Mouse (Mus musculus): ENCODE measurements around the gene Tsc22d1.

Gene Tsc22d1

GRCm38 (mm10) chr14:76488101-76489044 lies 73.6 kb downstream of the Tsc22d1 start:
- no peak for DNase-seq

DNA sequence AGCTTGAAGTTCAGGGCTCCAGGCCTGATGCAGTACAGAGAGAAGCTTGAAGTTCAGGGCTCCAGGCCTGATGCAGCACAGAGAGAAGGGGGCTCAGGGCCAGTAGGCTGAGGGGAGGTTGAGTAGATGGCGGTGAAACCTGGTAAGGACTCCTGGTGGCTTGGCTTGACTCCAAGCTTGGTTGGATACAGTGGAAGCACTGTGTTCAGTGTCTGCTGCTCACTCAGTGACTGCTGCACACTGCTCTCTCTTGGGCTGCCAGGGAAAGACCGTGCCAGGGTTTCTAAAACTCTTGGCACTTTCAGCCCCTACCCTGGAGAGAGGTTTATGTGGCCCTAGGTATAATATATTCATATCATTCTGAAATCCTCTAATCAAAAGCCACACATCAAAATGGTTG lies 74.4 kb downstream of the Tsc22d1 start:
- DNase-seq = no peak

DNA sequence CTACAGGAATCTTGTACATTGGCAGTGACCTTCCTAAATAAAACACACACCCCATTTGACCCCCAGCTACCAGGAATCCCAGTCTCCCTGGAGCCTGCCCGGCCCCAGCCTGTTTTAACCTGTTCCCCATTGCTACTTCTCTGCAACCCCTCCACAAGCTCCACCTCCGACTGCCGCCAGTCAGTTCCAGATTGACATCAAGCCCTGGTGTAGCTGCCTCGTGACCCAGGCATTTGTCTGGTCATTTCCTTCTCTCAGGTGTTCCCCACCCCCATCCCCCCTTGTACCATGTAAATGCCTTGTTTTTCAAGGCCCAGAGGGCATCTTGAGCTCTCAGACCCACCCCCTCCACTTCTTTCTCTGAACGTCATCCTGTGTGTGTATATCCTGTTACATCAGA lies 80.3 kb downstream of the Tsc22d1 start:
- DNase-seq = no peak

DNA sequence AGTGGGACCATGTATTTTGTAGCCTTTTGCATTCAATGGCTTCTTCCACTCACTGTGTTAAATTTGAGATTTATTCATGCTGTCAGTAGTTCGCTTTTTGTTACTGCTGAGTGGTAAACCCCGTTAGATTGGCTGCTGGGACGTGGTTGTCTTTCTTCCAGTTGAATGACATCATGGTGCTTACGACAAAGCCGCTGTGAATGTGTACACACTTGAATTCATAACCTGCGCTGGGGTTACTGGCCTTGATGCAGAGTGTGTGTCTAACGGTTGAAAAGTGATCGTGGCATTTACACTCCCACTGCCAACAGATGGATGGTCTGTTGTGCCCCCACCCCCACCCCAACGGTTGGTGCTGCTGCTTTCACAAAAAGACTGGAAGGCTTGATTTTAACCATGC lies 82.4 kb downstream of the Tsc22d1 start:
- no peak for DNase-seq

DNA sequence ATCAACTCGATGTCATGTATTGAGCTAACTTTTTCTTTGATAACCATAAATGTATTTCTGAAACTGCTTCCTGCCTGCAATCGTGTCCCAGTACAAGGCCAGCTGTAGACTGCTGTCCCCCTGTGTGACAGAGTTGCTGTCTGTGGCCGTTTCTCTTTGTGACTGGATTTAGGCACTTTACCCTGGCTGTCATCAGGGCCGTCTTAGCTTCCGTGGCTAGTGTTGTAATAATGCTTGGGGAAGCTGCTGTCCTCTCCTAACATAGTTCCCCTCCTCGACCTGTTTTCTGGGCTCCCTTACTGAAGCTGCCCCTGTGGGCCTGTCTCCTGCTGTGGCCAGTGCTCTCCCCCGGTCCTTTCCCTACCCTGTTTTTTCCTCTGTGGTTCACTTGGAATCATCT lies 83.4 kb downstream of the Tsc22d1 start:
- DNase-seq = no peak

- no peak for DNase-seq
Observed at GRCm38 (mm10) chr14:76499492-76499891, 84.7 kb downstream of the Tsc22d1 start.

DNA sequence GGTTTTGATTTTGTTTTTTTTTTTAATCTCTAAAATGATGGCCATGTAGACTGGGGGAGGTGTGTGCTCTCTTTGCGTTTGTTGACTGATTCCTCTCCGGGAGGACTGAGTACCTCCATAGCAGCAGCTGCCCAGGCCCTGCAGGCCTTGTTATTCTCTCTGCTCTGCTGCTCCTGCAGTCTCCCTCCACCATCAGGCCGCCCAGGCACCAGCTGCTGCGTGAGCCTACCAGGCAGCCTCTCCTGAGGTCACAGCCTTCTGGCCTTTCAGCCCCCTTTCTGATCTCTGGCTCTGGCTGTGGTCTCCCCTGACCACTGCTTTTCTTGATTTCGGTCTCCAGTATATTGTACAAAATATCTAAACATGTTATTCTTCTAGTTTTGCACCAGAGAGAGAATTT lies 85.3 kb downstream of the Tsc22d1 start:
- DNase-seq = no peak

GRCm38 (mm10) chr14:76503231-76503851 lies 88.6 kb downstream of the Tsc22d1 start:
- DNase-seq = peak; percentile 51

- DNase-seq = peak; percentile 95
Observed at GRCm38 (mm10) chr14:76504121-76504737, 89.5 kb downstream of the Tsc22d1 start.

DNA sequence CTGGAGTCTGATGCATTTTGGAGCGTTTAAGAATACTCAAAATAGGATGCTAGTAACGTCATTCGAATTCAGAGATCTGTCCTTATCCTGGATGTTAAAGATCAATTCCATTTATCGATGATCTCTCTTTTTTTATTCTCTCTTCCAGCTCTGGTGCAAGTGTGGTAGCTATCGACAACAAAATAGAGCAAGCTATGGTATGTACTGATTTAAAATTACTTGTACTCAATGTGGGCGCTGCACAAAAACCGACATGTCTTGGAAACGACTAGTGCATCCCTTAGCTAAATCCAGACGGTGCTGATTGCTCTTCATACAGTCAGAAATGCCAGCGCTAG lies 90.3 kb downstream of the Tsc22d1 start:
- no peak for DNase-seq

DNA sequence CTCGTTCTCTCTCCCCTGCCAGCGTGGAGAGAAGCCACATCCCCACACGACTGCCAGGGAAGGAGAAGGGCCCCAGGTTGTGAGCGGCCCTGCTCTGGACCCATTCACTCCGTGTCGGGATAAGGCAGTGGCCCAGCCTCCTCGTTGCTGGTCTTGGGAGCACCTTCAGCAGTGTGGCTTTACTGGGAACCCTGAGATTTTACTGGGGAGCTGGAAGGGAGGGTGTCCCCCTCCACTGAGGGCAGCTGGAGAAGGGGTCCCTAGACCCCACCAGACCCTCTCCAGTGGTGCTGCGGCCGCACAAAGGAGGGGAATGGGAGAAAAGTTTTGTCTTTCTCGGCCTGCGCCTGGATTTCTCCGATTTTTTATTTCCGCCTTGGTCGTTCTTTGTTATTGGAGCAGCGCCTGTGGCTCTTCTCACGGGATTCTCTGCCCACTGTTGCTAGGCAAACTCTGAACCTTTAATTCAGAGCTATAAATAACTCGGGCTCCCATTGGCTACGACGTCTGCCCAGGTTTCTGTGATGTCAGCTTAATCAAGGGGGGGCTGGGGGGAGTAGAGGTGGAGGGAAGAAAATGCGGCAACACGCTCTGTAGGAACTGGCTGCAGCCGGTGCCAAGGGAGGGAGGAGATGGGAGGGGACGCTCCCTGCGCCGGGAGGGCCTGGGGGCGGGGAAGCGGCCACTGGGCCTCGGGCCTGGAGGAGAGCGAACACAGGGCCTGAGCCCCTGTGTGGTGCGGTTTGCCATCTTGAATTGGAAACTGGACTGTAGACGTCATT lies 90.9 kb downstream of the Tsc22d1 start:
- DNase-seq = peak; percentile 87

- DNase-seq = peak; percentile 54
Observed at GRCm38 (mm10) chr14:76506425-76507205, 91.9 kb downstream of the Tsc22d1 start.

GRCm38 (mm10) chr14:76507357-76507756 lies 92.6 kb downstream of the Tsc22d1 start:
- DNase-seq = no peak

DNA sequence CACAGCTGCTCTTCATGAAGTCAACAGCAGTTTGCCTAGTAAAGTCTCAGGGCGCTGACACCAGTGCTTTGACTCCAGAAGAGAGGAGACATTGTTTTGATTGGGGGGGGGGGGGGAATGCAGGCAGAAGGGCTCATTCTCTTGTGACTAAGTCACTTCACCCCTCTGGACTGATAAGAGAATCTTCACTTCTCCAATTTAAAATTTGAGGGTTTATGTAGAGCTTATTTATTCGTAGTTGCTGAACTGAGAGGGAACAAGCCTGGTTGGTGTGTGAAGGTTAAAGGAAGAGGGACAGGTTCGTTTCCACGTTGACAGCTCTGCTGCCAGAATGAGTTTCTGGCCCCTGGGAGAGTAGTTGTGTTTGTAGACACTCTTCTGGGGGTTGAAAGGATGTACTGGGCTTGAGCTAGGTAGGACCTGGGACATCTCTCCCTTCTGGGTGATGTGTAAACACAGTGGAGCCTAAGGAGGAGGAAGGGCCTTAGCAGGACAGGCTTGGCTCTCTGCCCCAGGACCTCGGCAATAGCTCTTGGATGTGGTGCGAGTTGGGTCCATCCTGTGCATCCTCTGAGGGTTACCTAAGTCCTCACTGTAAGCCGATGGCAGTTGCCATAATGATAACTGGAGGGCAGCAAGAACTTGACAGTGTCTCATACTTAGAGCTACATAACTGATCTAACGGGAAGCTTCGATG lies 93.2 kb downstream of the Tsc22d1 start:
- no peak for DNase-seq

DNA sequence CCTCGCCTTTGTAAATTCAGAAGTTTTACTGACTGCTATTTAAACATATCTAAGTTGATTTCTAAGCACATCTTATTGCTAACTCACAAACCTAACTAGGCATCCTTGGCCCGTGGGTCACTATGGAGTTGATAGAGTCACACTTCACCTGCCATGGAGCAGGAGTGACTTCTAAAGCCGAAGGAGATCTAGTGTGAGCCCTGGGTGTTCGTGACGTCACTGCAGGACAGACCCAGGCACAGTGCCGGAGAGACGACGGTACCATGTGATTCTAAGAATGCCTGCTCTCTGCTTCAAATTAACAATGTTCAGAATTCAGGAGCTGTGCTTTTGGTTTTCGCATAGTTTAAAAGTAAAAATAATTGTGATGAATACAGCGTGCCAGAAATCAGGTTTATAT lies 93.9 kb downstream of the Tsc22d1 start:
- no peak for DNase-seq

GRCm38 (mm10) chr14:76511971-76512370 lies 97.2 kb downstream of the Tsc22d1 start:
- no peak for DNase-seq

GRCm38 (mm10) chr14:76513395-76514049 lies 98.8 kb downstream of the Tsc22d1 start:
- DNase-seq = no peak

GRCm38 (mm10) chr14:76514050-76514585 lies 99.4 kb downstream of the Tsc22d1 start:
- no peak for DNase-seq

GRCm38 (mm10) chr14:76515620-76516019 lies 100.9 kb downstream of the Tsc22d1 start:
- DNase-seq = no peak

- DNase-seq = no peak
Observed at GRCm38 (mm10) chr14:76518217-76518616, 103.5 kb downstream of the Tsc22d1 start.

DNA sequence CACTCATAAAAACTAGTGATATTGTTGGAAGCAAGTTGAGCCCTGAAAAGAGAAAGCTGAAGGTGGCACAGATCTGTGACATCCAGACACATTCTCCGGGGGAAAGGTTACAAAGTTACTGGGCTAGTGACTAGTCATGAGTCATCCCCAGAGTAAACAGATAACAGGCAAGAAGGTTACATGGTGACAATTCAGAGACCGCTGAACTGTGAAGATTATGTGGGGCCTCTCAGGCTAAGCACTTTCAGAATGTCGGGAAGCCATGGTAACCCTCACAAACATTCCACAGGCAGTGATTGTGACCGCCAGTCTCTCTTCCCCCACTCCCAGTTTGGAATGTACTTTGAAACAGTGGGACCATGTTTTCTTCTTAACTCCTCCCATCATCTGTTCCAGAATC lies 105.8 kb downstream of the Tsc22d1 start:
- no peak for DNase-seq
